14 mouse cellular contexts compared by ENCODE assay signal in genomic region chr3:123504783-123505182, GRCm38 (mm10).
"Had no signal": no experiment of that assay in that cellular context is flagged by ENCODE, and none has a peak within 500 bp of the region (broad histone marks: within the 10 kb centered on the region; RNA-seq: fewer than 3 reads in every experiment).

No protein-coding gene starts in this region.

- H3K4me3 ChIP-seq: limb, embryonic 15.5 days; liver, embryonic 12.5 days; midbrain, embryonic 10.5 days; neural tube, embryonic 12.5 days had no signal

- DNase-seq: layer of hippocampus, adult 9-11 months; layer of hippocampus, postnatal 36 days; lung, embryonic 14.5 days; lung, postnatal 10 days; lung, postnatal 4 days; midbrain, embryonic 14.5 days; retina, postnatal 1 day; right cerebral cortex, postnatal 4 days; spleen, adult 18-20 months; thymus, postnatal 4 days had no signal

- H3K27me3 ChIP-seq: limb, embryonic 15.5 days; liver, embryonic 12.5 days; neural tube, embryonic 12.5 days had no signal

- H3K9me3 ChIP-seq: limb, embryonic 15.5 days; liver, embryonic 12.5 days; midbrain, embryonic 10.5 days; neural tube, embryonic 12.5 days had no signal

- H3K4me2 ChIP-seq: limb, embryonic 15.5 days; liver, embryonic 12.5 days; lung, embryonic 14.5 days; neural tube, embryonic 12.5 days had no signal

- ATAC-seq: liver, embryonic 12.5 days had no signal

- H3K27ac ChIP-seq: limb, embryonic 15.5 days; midbrain, embryonic 10.5 days; neural tube, embryonic 12.5 days had no signal

- H3K9ac ChIP-seq: limb, embryonic 15.5 days; liver, embryonic 12.5 days; lung, embryonic 14.5 days; neural tube, embryonic 12.5 days had no signal
